Mouse (Mus musculus) right cerebral cortex, postnatal 14 days (tissue): ENCODE measurements around the gene 1700092M07Rik.
A peak's percentile ranks its signal among the peaks of the same experiment; 100 is the strongest.

Experiments used
- DNase-seq: peaks from one replicate; pipeline ENCODE4 v3.0.0; 2022

Gene 1700092M07Rik

GRCm38 (mm10) chr19:8745382-8745781 is 4.9 kb downstream of the 1700092M07Rik start:
- DNase-seq: no peak

- DNase-seq: no peak
Observed at GRCm38 (mm10) chr19:8747368-8747767, 6.8 kb downstream of the 1700092M07Rik start.

GRCm38 (mm10) chr19:8755652-8756051 is 15.1 kb downstream of the 1700092M07Rik start:
- DNase-seq: no peak

GRCm38 (mm10) chr19:8756635-8757387 is 16.3 kb downstream of the 1700092M07Rik start, which contains the start of gene Nxf1:
Gene Nxf1 (plus strand): TSS chr19:8757073.
- DNase-seq: peak; percentile 93

- no peak for DNase-seq
Observed at GRCm38 (mm10) chr19:8757471-8757998, 17.0 kb downstream of the 1700092M07Rik start.

- DNase-seq: no peak
Observed at GRCm38 (mm10) chr19:8758899-8759298, 18.4 kb downstream of the 1700092M07Rik start.

GRCm38 (mm10) chr19:8760757-8761156 is 20.2 kb downstream of the 1700092M07Rik start:
- DNase-seq: no peak

- DNase-seq: no peak
Observed at GRCm38 (mm10) chr19:8763276-8763675, 22.8 kb downstream of the 1700092M07Rik start.

- no peak for DNase-seq
Observed at GRCm38 (mm10) chr19:8765562-8765961, 25.0 kb downstream of the 1700092M07Rik start.

DNA sequence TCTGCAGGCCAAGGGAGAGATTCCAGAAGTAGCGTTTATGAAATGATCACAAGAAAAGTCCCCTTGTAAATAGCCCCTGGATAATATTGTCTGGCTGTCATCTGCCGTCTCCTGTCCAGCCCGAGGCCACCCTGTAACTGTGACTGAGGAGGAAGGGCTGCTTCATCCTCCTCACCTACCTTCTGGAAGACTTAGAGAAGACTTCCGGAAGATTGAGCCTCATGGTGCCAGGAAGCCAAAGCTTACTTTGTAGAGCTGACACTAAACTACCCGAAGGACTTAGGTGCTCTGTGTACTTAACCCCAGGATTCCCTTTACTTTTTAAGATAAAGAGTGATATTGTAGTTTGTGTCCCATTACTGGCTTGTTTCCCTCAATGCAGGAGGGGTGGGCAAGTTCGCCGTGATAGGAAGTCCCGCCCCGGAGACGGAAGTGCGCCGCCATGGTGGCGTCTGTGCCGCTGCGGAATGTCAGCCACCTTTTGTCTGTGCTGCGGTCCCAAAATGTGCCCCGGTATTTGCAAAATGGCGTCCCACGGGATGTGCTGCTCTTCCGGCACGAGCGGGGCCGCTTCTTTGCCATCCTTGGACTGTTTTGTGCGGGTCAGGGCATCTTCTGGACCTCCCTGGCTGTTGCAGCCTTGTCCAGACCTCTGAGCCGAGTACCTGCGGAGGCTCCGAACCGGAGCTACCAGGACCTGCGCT is 30.2 kb downstream of the 1700092M07Rik start, which contains the start of gene Tmem223:
Gene Tmem223 (plus strand): TSS at position 430 of the 704 bp plus-strand sequence.
- DNase-seq: peak; percentile 80

GRCm38 (mm10) chr19:8772996-8773395 is 32.5 kb downstream of the 1700092M07Rik start:
- no peak for DNase-seq

DNA sequence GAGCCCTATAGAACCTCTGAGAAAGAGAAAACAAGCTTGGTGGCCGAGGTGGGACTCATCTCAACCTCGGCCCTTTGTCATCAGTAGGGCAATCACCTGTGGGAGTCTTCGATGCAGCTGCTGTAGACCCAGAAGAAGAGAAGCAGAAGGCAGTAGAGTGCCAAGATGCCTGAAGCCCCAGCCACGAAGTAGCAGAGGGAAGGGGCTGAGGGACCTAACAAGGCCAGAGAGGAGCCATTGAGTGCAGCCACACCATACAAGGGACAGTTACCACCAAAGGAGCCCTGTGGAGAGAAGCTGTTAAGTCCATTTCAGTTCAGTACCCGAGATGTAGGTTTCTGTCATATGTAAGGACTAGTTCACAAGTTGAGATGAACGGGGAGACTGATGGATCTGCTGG is 32.9 kb downstream of the 1700092M07Rik start:
- DNase-seq: no peak

DNA sequence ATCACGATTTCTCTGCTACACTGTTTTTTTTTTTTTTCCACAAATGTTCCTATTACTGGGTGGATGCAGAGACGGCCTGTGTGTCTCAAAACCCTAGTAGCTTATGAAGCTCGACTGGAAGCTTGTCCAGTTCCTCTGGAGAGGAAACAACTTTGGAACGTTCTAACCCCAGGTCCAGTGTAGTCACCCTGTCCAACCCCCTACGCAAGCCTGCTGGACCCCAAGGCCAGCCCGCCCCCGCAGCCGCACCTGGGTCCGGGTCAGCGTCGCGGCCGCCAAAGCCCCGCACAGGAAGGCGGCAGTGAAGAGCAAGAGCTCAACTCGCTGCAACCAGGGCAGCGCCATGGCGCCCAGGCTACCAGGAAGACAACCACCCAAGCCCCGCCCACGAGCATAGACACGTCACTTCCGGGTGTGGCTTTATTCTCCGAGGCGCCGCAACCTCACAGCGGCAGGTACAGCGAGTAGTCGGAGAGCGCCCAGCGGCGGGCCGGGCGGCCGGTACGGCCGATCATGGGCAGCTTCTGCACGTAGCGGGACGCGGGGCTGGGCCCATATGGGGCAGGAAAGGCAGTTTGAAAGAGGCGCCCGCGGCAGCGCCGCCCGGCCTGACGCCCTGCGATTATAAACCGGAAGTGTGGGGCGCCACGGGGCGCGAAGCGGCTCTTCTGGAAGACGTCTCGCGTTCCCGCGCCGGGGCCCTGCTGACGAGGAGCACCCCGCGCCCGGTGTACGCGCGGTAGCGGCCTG is 33.7 kb downstream of the 1700092M07Rik start, which contains the start of gene Tmem179b:
Gene Tmem179b (minus strand): TSS at position 382 of the 750 bp plus-strand sequence.
- DNase-seq: peak; percentile 95

GRCm38 (mm10) chr19:8774951-8775421 is 34.5 kb downstream of the 1700092M07Rik start:
- DNase-seq: no peak

DNA sequence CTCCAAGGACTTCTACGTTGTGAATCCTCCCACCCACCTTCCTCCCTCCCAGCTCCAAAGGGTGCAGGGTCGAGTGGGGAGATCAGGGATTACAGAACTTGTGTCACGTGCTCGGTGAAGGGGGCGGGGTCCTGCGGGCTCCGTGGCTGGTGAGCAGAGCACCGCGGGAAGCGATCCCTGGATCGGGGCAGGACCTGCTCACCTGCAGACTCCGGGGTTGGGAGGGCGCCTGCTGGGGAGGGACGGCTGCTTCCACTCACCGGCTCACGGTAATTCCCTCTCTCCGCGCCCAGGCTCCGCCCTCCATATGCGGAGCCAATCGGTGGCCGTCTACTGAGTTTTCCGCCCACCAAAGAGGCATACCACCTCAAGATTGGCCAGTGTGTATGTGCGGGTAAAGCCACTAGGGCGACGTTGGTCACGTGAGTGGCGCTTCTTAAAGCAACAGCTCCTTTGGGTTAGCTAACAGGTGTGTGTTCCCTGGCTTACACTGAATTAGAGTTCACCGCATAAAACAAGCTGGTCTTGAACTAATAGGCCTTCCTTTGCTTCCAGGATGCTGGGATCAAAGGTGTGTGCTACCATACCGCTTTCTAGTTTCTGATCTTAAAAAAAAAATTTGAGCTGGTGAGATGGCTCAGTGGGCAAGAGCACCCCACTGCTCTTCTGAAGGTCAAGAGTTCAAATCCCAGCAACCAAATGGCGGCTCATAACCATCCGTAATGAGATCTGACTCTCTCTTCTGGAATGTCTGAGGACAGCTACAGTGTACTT is 45.7 kb downstream of the 1700092M07Rik start, which contains the start of gene Taf6l:
Gene Taf6l (minus strand): TSS at position 410 of the 774 bp plus-strand sequence.
- DNase-seq: peak; percentile 88

- DNase-seq: no peak
Observed at GRCm38 (mm10) chr19:8788521-8788920, 48.0 kb downstream of the 1700092M07Rik start.

GRCm38 (mm10) chr19:8789171-8789570 is 48.7 kb downstream of the 1700092M07Rik start:
- no peak for DNase-seq

GRCm38 (mm10) chr19:8790171-8790570 is 49.7 kb downstream of the 1700092M07Rik start:
- no peak for DNase-seq
